Mouse (Mus musculus): ENCODE measurements at regions not wholly inside any gene's neighbourhood (a gene's known extent, or its start where the extent isn't known, plus 50 kb on each side); places are given as distances from the start of the nearest gene placed in this dataset.
A peak's percentile ranks its signal among the peaks of the same experiment; 100 is the strongest.

GRCm38 (mm10) chr7:118042914-118043313 is 73.1 kb downstream of the Rps15a start:
- DNase-seq (ENCODE audit: low spot score) = no peak

- no peak for DNase-seq (ENCODE audit: low spot score)
These were observed 76.1 kb downstream of the Rps15a start for GRCm38 (mm10) chr7:118039862-118040261.

GRCm38 (mm10) chr7:118037062-118037461 is 78.9 kb downstream of the Rps15a start:
- no peak for DNase-seq (ENCODE audit: low spot score)

- no peak for DNase-seq (ENCODE audit: low spot score)
These were observed 89.9 kb downstream of the Rps15a start for GRCm38 (mm10) chr7:118026106-118026526.

GRCm38 (mm10) chr7:118004620-118005019 is 111.4 kb downstream of the Rps15a start:
- DNase-seq (ENCODE audit: low spot score) = no peak

- no peak for DNase-seq (ENCODE audit: low spot score)
These were observed 114.1 kb downstream of the Rps15a start for GRCm38 (mm10) chr7:118001881-118002280.

- no peak for DNase-seq (ENCODE audit: low spot score)
These were observed 114.9 kb downstream of the Rps15a start for GRCm38 (mm10) chr7:118001121-118001520.

GRCm38 (mm10) chr7:117982177-117982576 is 133.8 kb downstream of the Rps15a start:
- DNase-seq (ENCODE audit: low spot score) = no peak

GRCm38 (mm10) chr7:117971176-117971575 is 144.8 kb downstream of the Rps15a start:
- DNase-seq (ENCODE audit: low spot score) = no peak

- DNase-seq (ENCODE audit: low spot score) = no peak
These were observed 172.6 kb downstream of the Rps15a start for GRCm38 (mm10) chr7:117943435-117943834.

- DNase-seq (ENCODE audit: low spot score) = no peak
These were observed 176.4 kb downstream of the Rps15a start for GRCm38 (mm10) chr7:117939618-117940017.

GRCm38 (mm10) chr7:117934908-117935307 is 181.1 kb downstream of the Rps15a start:
- DNase-seq (ENCODE audit: low spot score) = no peak

GRCm38 (mm10) chr7:117931234-117931895 is 184.6 kb downstream of the Rps15a start:
- DNase-seq (ENCODE audit: low spot score) = no peak

- no peak for DNase-seq (ENCODE audit: low spot score)
These were observed 185.6 kb downstream of the Rps15a start for GRCm38 (mm10) chr7:117930392-117930791.

GRCm38 (mm10) chr7:117926396-117926795 is 189.6 kb downstream of the Rps15a start:
- DNase-seq (ENCODE audit: low spot score) = no peak

- DNase-seq (ENCODE audit: low spot score) = peak; percentile 13
These were observed 193.7 kb downstream of the Rps15a start for GRCm38 (mm10) chr7:117922270-117922669.

- DNase-seq (ENCODE audit: low spot score) = peak; percentile 52
These were observed 197.6 kb downstream of the Rps15a start for GRCm38 (mm10) chr7:117918206-117918995.

GRCm38 (mm10) chr7:117916915-117917314 is 199.1 kb downstream of the Rps15a start:
- no peak for DNase-seq (ENCODE audit: low spot score)

- no peak for DNase-seq (ENCODE audit: low spot score)
These were observed 203.5 kb downstream of the Rps15a start for GRCm38 (mm10) chr7:117912453-117912852.

GRCm38 (mm10) chr7:117911062-117911461 is 204.9 kb downstream of the Rps15a start:
- no peak for DNase-seq (ENCODE audit: low spot score)

GRCm38 (mm10) chr7:117896528-117896927 is 219.5 kb downstream of the Rps15a start:
- DNase-seq (ENCODE audit: low spot score) = no peak

- no peak for DNase-seq (ENCODE audit: low spot score)
These were observed 228.7 kb downstream of the Rps15a start for GRCm38 (mm10) chr7:117887288-117887687.

GRCm38 (mm10) chr7:117882803-117883202 is 233.2 kb downstream of the Rps15a start:
- peak; percentile 60 for DNase-seq (ENCODE audit: low spot score)

Data from left cerebral cortex, adult 11 months (tissue).